Mouse (Mus musculus) heart, embryonic 13.5 days (tissue): ENCODE measurements around the gene Oas1e. TPM values are rescaled to one million over a fixed set of nuclear protein-coding genes. Genes with fewer than 3 reads are reported as not detected.
"Not testable (repeated sequence)": the region's sequence is repeated elsewhere in the genome, so short reads cannot be mapped to it uniquely, and the experiment has no call there.

Source experiments
- ATAC-seq: fragments of 200-750 bp; cut with Nextera tagmentation; 2 replicates; pipeline ENCODE4 v1.8.0; 2017; ENCODE audit warnings: moderate TSS enrichment; ENCODE audit not compliant: insufficient number of reproducible peaks, low FRiP score, low TSS enrichment; ENCODE audit errors: extremely low read depth
- H3K27ac ChIP-seq: fragments of 300-500 bp; sonication (generic); replicated peaks from 2 replicates; pipeline ENCODE4 v1.5.1; 2015; ENCODE audit warnings: moderate library complexity, mild to moderate bottlenecking, inconsistent platforms
- H3K27me3 ChIP-seq: fragments of 300-500 bp; sonication (generic); replicated peaks from 2 replicates; pipeline ENCODE4 v1.6.1; 2015; ENCODE audit warnings: mild to moderate bottlenecking, inconsistent platforms
- H3K36me3 ChIP-seq: fragments of 300-500 bp; sonication (generic); 2 replicates; pipeline ENCODE4 v1.6.1; 2015; ENCODE audit warnings: mild to moderate bottlenecking, inconsistent platforms
- H3K4me1 ChIP-seq: fragments of 300-500 bp; sonication (generic); 2 replicates; pipeline ENCODE4 v1.6.1; 2015; ENCODE audit warnings: inconsistent platforms
- H3K4me2 ChIP-seq: fragments of 300-500 bp; sonication (generic); 2 replicates; pipeline ENCODE4 v1.6.1; 2015; ENCODE audit warnings: inconsistent platforms, mild to moderate bottlenecking, moderate library complexity
- H3K4me3 ChIP-seq: fragments of 300-500 bp; sonication (generic); 2 replicates; pipeline ENCODE4 v1.5.1; 2015; ENCODE audit warnings: moderate library complexity, mild to moderate bottlenecking, inconsistent platforms
- H3K9ac ChIP-seq: fragments of 300-500 bp; sonication (generic); 2 replicates; pipeline ENCODE4 v1.6.1; 2015; ENCODE audit warnings: inconsistent platforms, mild to moderate bottlenecking, moderate library complexity
- H3K9me3 ChIP-seq: fragments of 300-500 bp; sonication (generic); 2 replicates; pipeline ENCODE4 v1.6.1; 2016; ENCODE audit warnings: inconsistent platforms
- WGBS: fragments of 180-500 bp; shearing (Covaris S2); methylation state at CpG from one replicate; pipeline ENCODE4 v1.1.7; 2015; ENCODE audit warnings: mixed read lengths; 5-methylcytosine and 5-hydroxymethylcytosine counted together
- polyA plus RNA-seq: library from polyadenylated mRNA; unstranded; fragments of >200 nt; fragmentation: Nextera tagmentation; extraction: Ambion mirVana; gene quantifications from 2 replicates; pipeline ENCODE4 v1.2.1, GENCODE M21; 2015

Oas1e gene
- polyA plus RNA-seq, result not detected in 2 replicates

- not testable (repeated sequence) for H3K4me2 ChIP-seq, H3K4me1 ChIP-seq, H3K36me3 ChIP-seq, H3K9me3 ChIP-seq, H3K27ac ChIP-seq, H3K4me3 ChIP-seq, H3K9ac ChIP-seq, ATAC-seq
- H3K27me3 ChIP-seq, result peaks cover 48% of the 10 kb centered on the region
- 66% methylated on average over 9 of the region's 9 CpGs for WGBS
These were observed at the start of gene Oas1e for GRCm38 (mm10) chr5:120795480-120796034. Oas1e (minus strand) TSS chr5:120795530.

GRCm38 (mm10) chr5:120844713-120845112 is 49.4 kb upstream of the Oas1e start:
- no peak overlapping the region for H3K4me2 ChIP-seq
- 62% methylated on average over 3 of the region's 3 CpGs for whole genome bisulfite sequencing
- H3K27ac ChIP-seq, result no peak overlapping the region
- H3K27me3 ChIP-seq, result peaks cover 15% of the 10 kb centered on the region
- no peak overlapping the region for H3K4me3 ChIP-seq
- H3K9ac ChIP-seq, result no peak overlapping the region
- ATAC-seq, result no peak
- H3K4me1 ChIP-seq, result no peaks in the 10 kb centered on the region
- H3K36me3 ChIP-seq, result no peaks in the 10 kb centered on the region
- H3K9me3 ChIP-seq, result no peaks in the 10 kb centered on the region

- H3K9ac ChIP-seq, result no peak overlapping the region
- no peaks in the 10 kb centered on the region for H3K4me1 ChIP-seq
- WGBS, result 9% methylated on average over 8 of the region's 8 CpGs
- no peak overlapping the region for H3K4me3 ChIP-seq
- H3K36me3 ChIP-seq, result no peaks in the 10 kb centered on the region
- peaks cover 38% of the 10 kb centered on the region for H3K27me3 ChIP-seq
- no peak; the same call in 1 of the 2 replicates for ATAC-seq
- H3K9me3 ChIP-seq, result no peaks in the 10 kb centered on the region; the same call in 1 of the 2 replicates
- H3K4me2 ChIP-seq, result no peak overlapping the region
- no peak overlapping the region for H3K27ac ChIP-seq
These were observed 41.6 kb upstream of the Oas1e start for GRCm38 (mm10) chr5:120836731-120837585.

- Histone ChIP-seq H3K27ac (no peak overlapping the region), H3K36me3 (no peaks in the 10 kb centered on the region), H3K4me3 (no peak overlapping the region), H3K27me3 (peaks cover 31% of the 10 kb centered on the region), H3K4me2 (no peak overlapping the region), H3K9ac (no peak overlapping the region), H3K4me1 (no peaks in the 10 kb centered on the region), H3K9me3 (no peaks in the 10 kb centered on the region; the same call in 1 of the 2 replicates)
- WGBS, result 17% methylated on average over 17 of the region's 17 CpGs
- ATAC-seq, result no peak
These were observed 38.3 kb upstream of the Oas1e start for GRCm38 (mm10) chr5:120833335-120834280.

- no peak for ATAC-seq
- Histone ChIP-seq H3K9me3 (no peaks in the 10 kb centered on the region), H3K4me1 (no peaks in the 10 kb centered on the region), H3K27me3 (peaks cover 26% of the 10 kb centered on the region), H3K4me2 (no peak overlapping the region), H3K4me3 (no peak overlapping the region), H3K27ac (no peak overlapping the region), H3K9ac (no peak overlapping the region), H3K36me3 (no peaks in the 10 kb centered on the region)
- WGBS, result 65% methylated on average over 4 of the region's 4 CpGs
These were observed 35.7 kb upstream of the Oas1e start for GRCm38 (mm10) chr5:120831031-120831430.

- Histone ChIP-seq H3K4me1 (no peaks in the 10 kb centered on the region), H3K4me2 (no peak overlapping the region), H3K27me3 (0 out of 2 replicates have a peak, but pooled peaks cover 3% of the 10 kb centered on the region), H3K36me3 (no peaks in the 10 kb centered on the region), H3K9ac (no peak overlapping the region), H3K27ac (no peak overlapping the region), H3K4me3 (no peak overlapping the region), H3K9me3 (peaks cover 16% of the 10 kb centered on the region)
- no peak for ATAC-seq
These were observed 23.7 kb upstream of the Oas1e start for GRCm38 (mm10) chr5:120818999-120819398.

GRCm38 (mm10) chr5:120815949-120816348 is 20.6 kb upstream of the Oas1e start:
- WGBS, result 57% methylated on average over 3 of the region's 3 CpGs
- 0 out of 2 replicates have a peak, but pooled peaks cover 3% of the 10 kb centered on the region for H3K27me3 ChIP-seq
- no peak overlapping the region for H3K4me3 ChIP-seq
- ATAC-seq, result no peak
- no peak overlapping the region for H3K9ac ChIP-seq
- no peaks in the 10 kb centered on the region for H3K36me3 ChIP-seq
- peaks cover 12% of the 10 kb centered on the region; the same call in 1 of the 2 replicates for H3K4me1 ChIP-seq
- H3K4me2 ChIP-seq, result no peak overlapping the region
- peaks cover 16% of the 10 kb centered on the region for H3K9me3 ChIP-seq
- H3K27ac ChIP-seq, result no peak overlapping the region

GRCm38 (mm10) chr5:120813023-120813422 is 17.7 kb upstream of the Oas1e start:
- Histone ChIP-seq H3K27ac (no peak overlapping the region), H3K4me2 (peak overlapping the region; percentile 73), H3K36me3 (no peaks in the 10 kb centered on the region), H3K4me3 (peak overlapping the region; percentile 54), H3K9me3 (no peaks in the 10 kb centered on the region), H3K27me3 (peaks cover 3% of the 10 kb centered on the region; the same call in 1 of the 2 replicates), H3K9ac (peak overlapping the region; percentile 75), H3K4me1 (peaks cover 12% of the 10 kb centered on the region; the same call in 1 of the 2 replicates)
- ATAC-seq, result no peak
- WGBS, result 65% methylated on average over 6 of the region's 6 CpGs

- Histone ChIP-seq H3K36me3 (no peaks in the 10 kb centered on the region), H3K27ac (peak within 1 kb of the TSS; percentile 50; the same call in 1 of the 2 replicates), H3K9ac (peak within 1 kb of the TSS; percentile 77), H3K4me3 (peak within 1 kb of the TSS; percentile 54), H3K4me1 (peaks cover 12% of the 10 kb centered on the region; the same call in 1 of the 2 replicates), H3K4me2 (peak within 1 kb of the TSS; percentile 73), H3K27me3 (peaks cover 3% of the 10 kb centered on the region; the same call in 1 of the 2 replicates), H3K9me3 (no peaks in the 10 kb centered on the region)
- ATAC-seq, result no peak
- 7% methylated on average over 18 of the region's 18 CpGs for WGBS
These were observed 16.9 kb upstream of the Oas1e start, which contains the start of gene Oas1c for GRCm38 (mm10) chr5:120811951-120812819. Oas1c (minus strand) TSS chr5:120812514.

GRCm38 (mm10) chr5:120809171-120809570 is 13.8 kb upstream of the Oas1e start:
- Histone ChIP-seq H3K9me3 (no peaks in the 10 kb centered on the region), H3K27me3 (peaks cover 6% of the 10 kb centered on the region), H3K4me3 (no peak overlapping the region), H3K4me1 (peaks cover 12% of the 10 kb centered on the region; the same call in 1 of the 2 replicates), H3K4me2 (no peak overlapping the region), H3K9ac (no peak overlapping the region), H3K27ac (no peak overlapping the region), H3K36me3 (no peaks in the 10 kb centered on the region)
- 30% methylated on average over 6 of the region's 6 CpGs for WGBS
- ATAC-seq, result no peak
